Mouse (Mus musculus) liver, postnatal 0 days (tissue): Measurements from ENCODE around the gene Spdye4a.

Source experiments
- CTCF ChIP-seq: sonication (generic); IDR thresholded peaks from 2 replicates; pipeline ENCODE4 v1.5.1; 2016; ENCODE audit warnings: antibody characterized with exemption, low read depth
- EP300 ChIP-seq: IDR thresholded peaks from 2 replicates; pipeline ENCODE4 v1.6.1; 2016; ENCODE audit warnings: antibody characterized with exemption, low read depth, mild to moderate bottlenecking

DNA sequence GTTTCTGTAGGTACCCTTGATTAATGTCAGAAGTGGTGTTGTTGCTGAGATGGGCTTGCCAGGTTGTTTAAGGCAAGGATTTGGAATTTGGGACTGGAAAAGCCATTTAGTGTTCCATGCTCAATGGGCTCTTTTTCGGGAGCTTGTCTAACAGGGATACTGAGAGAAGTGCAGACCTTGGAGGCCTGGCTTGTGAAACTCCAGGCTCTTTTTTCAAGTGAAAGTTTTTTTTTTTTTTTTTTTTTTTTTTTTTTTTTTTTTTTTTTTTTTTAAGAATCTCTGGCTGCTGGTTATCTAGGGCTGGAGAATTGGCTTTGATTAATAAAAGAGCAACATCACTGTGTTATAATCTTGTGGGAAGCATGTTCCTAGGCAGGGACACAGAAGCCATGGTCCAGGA is 4.4 kb downstream of the Spdye4a start:
- TF ChIP-seq CTCF, result no peak
- TF ChIP-seq EP300, result no peak
